Mouse (Mus musculus) liver, embryonic 11.5 days (tissue): ENCODE data around the gene Podn. TPM values are rescaled to one million over a fixed set of nuclear protein-coding genes. Genes with fewer than 3 reads are reported as not detected.
A peak's percentile ranks its signal among the peaks of the same experiment; 100 is the strongest.

Experiments used
- ATAC-seq: fragments of 200-750 bp; cut with Nextera tagmentation; replicated peaks from 2 replicates; pipeline ENCODE4 v1.8.0; 2017; ENCODE audit warnings: moderate number of reproducible peaks, mild to moderate bottlenecking, moderate TSS enrichment, moderate library complexity; ENCODE audit not compliant: low FRiP score
- DNase-seq: peaks from one replicate; pipeline ENCODE4 v3.0.0-alpha.2; 2017; ENCODE audit warnings: low spot score
- H3K27ac ChIP-seq: fragments of 300-500 bp; sonication (generic); 2 replicates; pipeline ENCODE4 v1.5.1; 2014; ENCODE audit warnings: mild to moderate bottlenecking, low read depth, low read length, control low read depth
- H3K27me3 ChIP-seq: fragments of 300-500 bp; sonication (generic); replicated peaks from 2 replicates; pipeline ENCODE4 v1.6.1; 2014; ENCODE audit warnings: low read length, mixed read lengths; ENCODE audit not compliant: control insufficient read depth, insufficient read depth
- H3K36me3 ChIP-seq: fragments of 300-500 bp; sonication (generic); 2 replicates; pipeline ENCODE4 v1.6.1; 2014; ENCODE audit warnings: mild to moderate bottlenecking, low read length, moderate library complexity, mixed read lengths; ENCODE audit not compliant: control insufficient read depth, insufficient read depth
- H3K4me1 ChIP-seq: fragments of 300-500 bp; sonication (generic); replicated peaks from 2 replicates; pipeline ENCODE4 v1.6.1; 2014; ENCODE audit warnings: low read length, mixed read lengths; ENCODE audit not compliant: control insufficient read depth, insufficient read depth
- H3K4me2 ChIP-seq: fragments of 300-500 bp; sonication (generic); 2 replicates; pipeline ENCODE4 v1.6.1; 2014; ENCODE audit warnings: mild to moderate bottlenecking, control low read depth, moderate library complexity
- H3K4me3 ChIP-seq: fragments of 300-500 bp; sonication (generic); 2 replicates; pipeline ENCODE4 v1.5.1; 2014; ENCODE audit warnings: low read depth, low read length, control low read depth
- H3K9ac ChIP-seq: fragments of 300-500 bp; sonication (generic); 2 replicates; pipeline ENCODE4 v1.6.1; 2014; ENCODE audit warnings: low read depth, low read length, control low read depth
- H3K9me3 ChIP-seq: fragments of 300-500 bp; sonication (generic); 2 replicates; pipeline ENCODE4 v1.6.1; 2016; ENCODE audit warnings: low read length, inconsistent platforms, mixed read lengths; ENCODE audit not compliant: control insufficient read depth
- WGBS: fragments of 180-500 bp; shearing (Covaris S2); extraction: QIAGEN DNeasy Blood & Tissue Kit; methylation state at CpG from one replicate; pipeline ENCODE4 v1.1.7; 2014; 5-methylcytosine and 5-hydroxymethylcytosine counted together
- polyA plus RNA-seq: library from polyadenylated mRNA; unstranded; fragments of >200 nt; fragmentation: Nextera tagmentation; extraction: Ambion mirVana; gene quantifications from 2 replicates; pipeline ENCODE4 v1.2.1, GENCODE M21; 2014

Gene Podn
- polyA plus RNA-seq, 1 experiment from 2014 or later = 0.92 TPM

DNA sequence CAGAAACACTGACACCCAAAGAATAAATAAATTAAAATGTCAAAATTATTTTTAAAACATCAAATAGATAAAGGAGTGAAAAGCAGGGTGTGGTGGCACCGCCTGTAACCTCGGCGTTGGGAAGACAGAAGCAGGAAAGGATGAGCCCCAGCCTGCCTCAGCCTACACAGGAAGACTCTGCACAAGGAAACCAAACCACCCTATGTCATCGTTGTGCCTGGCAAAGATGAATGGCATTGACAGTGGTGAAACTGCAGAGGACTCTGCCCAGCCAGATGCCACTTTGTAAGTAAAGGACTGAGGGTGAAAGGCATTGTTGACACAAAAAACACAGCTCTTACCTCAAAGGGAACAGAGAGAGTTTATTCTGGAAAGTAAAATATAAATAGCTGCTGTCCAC lies 30.0 kb upstream of the Podn start:
- no peaks in the 10 kb centered on the region for H3K27me3 ChIP-seq
- H3K27ac ChIP-seq = no peak overlapping the region
- no peak for DNase-seq
- no peaks in the 10 kb centered on the region for H3K9me3 ChIP-seq
- 73% methylated on average over 4 of the region's 4 CpGs for WGBS
- no peaks in the 10 kb centered on the region for H3K36me3 ChIP-seq
- no peaks in the 10 kb centered on the region for H3K4me1 ChIP-seq
- no peak for ATAC-seq
- H3K4me3 ChIP-seq = no peak overlapping the region
- no peak overlapping the region for H3K9ac ChIP-seq
- H3K4me2 ChIP-seq = no peak overlapping the region

- no peak for DNase-seq
- no peak overlapping the region for H3K4me3 ChIP-seq
- H3K27ac ChIP-seq = no peak overlapping the region
- no peaks in the 10 kb centered on the region for H3K36me3 ChIP-seq
- H3K9ac ChIP-seq = no peak overlapping the region
- no peaks in the 10 kb centered on the region for H3K27me3 ChIP-seq
- H3K4me2 ChIP-seq = no peak overlapping the region
- WGBS = 81% methylated on average over 1 of the region's 1 CpGs
- ATAC-seq = no peak
- no peaks in the 10 kb centered on the region for H3K9me3 ChIP-seq
- no peaks in the 10 kb centered on the region for H3K4me1 ChIP-seq
Measured at GRCm38 (mm10) chr4:108124104-108124503, 27.9 kb upstream of the Podn start.

DNA sequence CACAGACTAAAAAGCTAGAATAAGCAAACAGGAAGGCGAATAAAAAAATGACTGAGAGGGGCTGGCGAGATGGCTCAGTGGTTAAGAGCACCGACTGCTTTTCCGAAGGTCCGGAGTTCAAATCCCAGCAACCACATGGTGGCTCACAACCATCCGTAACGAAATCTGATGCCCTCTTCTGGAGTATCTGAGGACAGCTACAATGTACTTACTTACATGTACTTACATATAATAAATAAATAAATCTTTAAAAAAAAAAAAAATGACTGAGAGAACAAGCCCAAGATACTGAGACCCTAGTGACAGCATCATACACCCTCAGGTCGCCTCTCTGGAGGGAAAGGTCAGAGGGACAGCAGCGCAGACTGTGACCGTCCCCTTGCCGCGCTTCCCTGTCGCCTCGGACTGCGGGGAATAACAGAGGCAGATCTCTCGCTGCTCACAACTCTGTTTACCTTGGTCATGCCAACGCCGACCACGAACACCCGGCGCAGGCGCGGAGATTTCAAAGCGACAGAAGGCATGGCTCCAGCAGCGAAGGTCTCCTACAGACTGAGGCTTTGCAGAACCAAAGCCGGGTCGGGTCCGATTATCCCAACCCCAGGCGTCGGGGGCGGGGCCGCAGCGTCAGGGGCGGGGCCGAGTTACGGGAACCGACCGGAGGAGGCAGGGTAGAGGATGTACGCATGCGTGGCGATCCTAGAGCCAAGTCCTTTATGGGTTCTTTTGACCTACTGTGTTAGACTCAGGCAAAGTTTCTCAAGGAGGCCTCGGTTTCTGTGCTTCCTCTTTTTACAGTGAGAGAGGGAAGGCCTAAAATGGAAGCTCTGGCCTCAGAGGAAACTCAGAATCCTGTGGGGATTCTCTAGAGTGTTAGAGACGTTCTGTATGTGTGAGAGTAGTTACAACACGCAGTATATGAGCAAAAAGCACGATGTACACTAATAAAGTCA lies 22.0 kb upstream of the Podn start:
- ATAC-seq = peak; percentile 91

GRCm38 (mm10) chr4:108117488-108117887 lies 21.2 kb upstream of the Podn start:
- Histone ChIP-seq H3K27me3 (no peaks in the 10 kb centered on the region), H3K27ac (no peak overlapping the region), H3K4me3 (peak overlapping the region; percentile 57; the same call in 1 of the 2 replicates), H3K36me3 (no peaks in the 10 kb centered on the region), H3K4me1 (no peaks in the 10 kb centered on the region), H3K9me3 (no peaks in the 10 kb centered on the region), H3K9ac (no peak overlapping the region), H3K4me2 (no peak overlapping the region)
- 78% methylated on average over 8 of the region's 8 CpGs for WGBS
- no peak for DNase-seq
- no peak for ATAC-seq

More for the DNA sequence above, 22.0 kb upstream of the Podn start:
- Histone ChIP-seq H3K4me1 (no peaks in the 10 kb centered on the region), H3K27me3 (no peaks in the 10 kb centered on the region), H3K9me3 (no peaks in the 10 kb centered on the region), H3K4me3 (peak overlapping the region; percentile 57), H3K9ac (peak overlapping the region; percentile 46; the same call in 1 of the 2 replicates), H3K27ac (peak overlapping the region; percentile 35; the same call in 1 of the 2 replicates), H3K4me2 (peak overlapping the region; percentile 56), H3K36me3 (no peaks in the 10 kb centered on the region)
- 9% methylated on average over 43 of the region's 45 CpGs for WGBS
- peak; percentile 92 for DNase-seq

DNA sequence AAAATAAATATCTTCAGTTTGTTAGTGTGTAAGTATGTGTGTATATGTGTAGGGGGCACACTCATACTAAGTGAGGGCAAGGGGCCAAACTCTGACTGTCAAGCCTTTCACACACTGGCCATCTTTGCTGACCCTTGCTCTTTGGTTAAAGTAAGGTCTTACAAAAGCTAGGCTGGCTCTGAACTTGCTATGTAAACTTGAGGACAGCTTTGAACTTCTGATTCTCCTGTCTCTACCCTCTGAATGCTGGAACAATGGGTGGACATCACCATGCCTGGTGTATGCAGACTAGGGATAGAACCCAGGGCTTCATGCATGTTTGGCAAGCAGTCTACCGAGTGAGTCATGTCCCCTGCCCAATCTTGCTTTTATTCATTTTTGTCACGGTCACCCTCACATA lies 20.2 kb upstream of the Podn start:
- H3K4me3 ChIP-seq = no peak overlapping the region
- DNase-seq = no peak
- WGBS = 86% methylated on average over 2 of the region's 2 CpGs
- H3K9me3 ChIP-seq = no peaks in the 10 kb centered on the region
- ATAC-seq = no peak
- H3K27ac ChIP-seq = no peak overlapping the region
- no peaks in the 10 kb centered on the region for H3K36me3 ChIP-seq
- H3K27me3 ChIP-seq = no peaks in the 10 kb centered on the region
- no peak overlapping the region for H3K4me2 ChIP-seq
- H3K9ac ChIP-seq = no peak overlapping the region
- no peaks in the 10 kb centered on the region for H3K4me1 ChIP-seq

- Histone ChIP-seq H3K27ac (no peak overlapping the region), H3K4me2 (no peak overlapping the region), H3K36me3 (no peaks in the 10 kb centered on the region), H3K27me3 (no peaks in the 10 kb centered on the region), H3K4me3 (no peak overlapping the region), H3K9ac (no peak overlapping the region), H3K4me1 (no peaks in the 10 kb centered on the region), H3K9me3 (no peaks in the 10 kb centered on the region)
- WGBS = 88% methylated on average over 2 of the region's 2 CpGs
- no peak for ATAC-seq
- DNase-seq = no peak
Measured at GRCm38 (mm10) chr4:108110706-108111105, 14.5 kb upstream of the Podn start.

GRCm38 (mm10) chr4:108109728-108110127 lies 13.5 kb upstream of the Podn start:
- no peak overlapping the region for H3K4me3 ChIP-seq
- H3K9ac ChIP-seq = no peak overlapping the region
- no peak overlapping the region for H3K27ac ChIP-seq
- H3K4me2 ChIP-seq = no peak overlapping the region
- no peaks in the 10 kb centered on the region for H3K27me3 ChIP-seq
- DNase-seq = no peak
- ATAC-seq = no peak
- no peaks in the 10 kb centered on the region for H3K36me3 ChIP-seq
- H3K9me3 ChIP-seq = no peaks in the 10 kb centered on the region
- 94% methylated on average over 7 of the region's 7 CpGs for WGBS
- H3K4me1 ChIP-seq = no peaks in the 10 kb centered on the region

DNA sequence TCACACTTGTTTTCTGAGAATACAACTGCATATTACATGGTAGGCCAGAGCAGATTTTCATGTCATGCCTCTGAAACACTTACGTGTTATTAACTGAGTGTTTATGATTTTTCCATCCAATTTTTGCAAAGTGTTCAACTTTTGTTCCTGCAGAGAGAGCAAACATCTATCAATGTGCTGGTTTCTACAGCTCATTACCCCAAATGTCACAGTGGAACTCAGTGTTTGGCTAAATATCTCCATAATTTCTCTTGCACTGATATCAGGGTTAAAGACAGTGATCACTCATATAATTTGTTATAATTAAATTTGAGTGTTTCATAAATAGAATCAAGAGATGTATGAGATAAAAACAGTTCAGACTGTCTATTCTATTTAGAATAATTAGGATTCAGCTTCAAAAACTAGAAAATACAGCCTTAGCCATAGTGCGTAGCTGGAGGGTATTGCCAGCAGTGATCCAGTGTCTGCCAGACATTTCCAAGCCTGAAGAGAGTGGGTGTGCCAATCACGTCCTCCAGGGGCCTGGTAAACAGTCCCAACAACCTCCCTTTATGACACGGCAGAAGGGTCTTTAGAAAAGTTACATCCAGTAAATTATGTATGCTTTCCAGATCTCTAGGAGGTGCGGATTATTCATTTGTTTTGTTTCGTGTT lies 3.4 kb downstream of the Podn start:
- H3K4me2 ChIP-seq = no peak overlapping the region
- no peak for ATAC-seq
- WGBS = 84% methylated on average over 6 of the region's 6 CpGs
- H3K36me3 ChIP-seq = no peaks in the 10 kb centered on the region
- no peaks in the 10 kb centered on the region for H3K4me1 ChIP-seq
- no peaks in the 10 kb centered on the region for H3K9me3 ChIP-seq
- H3K4me3 ChIP-seq = no peak overlapping the region
- no peak overlapping the region for H3K9ac ChIP-seq
- no peak overlapping the region for H3K27ac ChIP-seq
- DNase-seq = no peak
- H3K27me3 ChIP-seq = no peaks in the 10 kb centered on the region
